Mouse (Mus musculus) intestine, embryonic 14.5 days (tissue): ENCODE measurements around the gene Mss51. TPM values are rescaled to one million over a fixed set of nuclear protein-coding genes. Genes with fewer than 3 reads are reported as not detected.
A peak's percentile ranks its signal among the peaks of the same experiment; 100 is the strongest.

Experiments used
- ATAC-seq: fragments of 200-750 bp; cut with Nextera tagmentation; replicated peaks from 2 replicates; pipeline ENCODE4 v1.8.0; 2017; ENCODE audit warnings: low read depth, moderate number of reproducible peaks, moderate TSS enrichment, moderate library complexity; ENCODE audit not compliant: low FRiP score, low TSS enrichment
- DNase-seq: peaks from one replicate; pipeline ENCODE4 v3.0.0-alpha.2; 2018; ENCODE audit warnings: low spot score
- H3K27ac ChIP-seq: fragments of 300-500 bp; sonication (generic); 2 replicates; pipeline ENCODE4 v1.5.1; 2014; ENCODE audit warnings: low read depth, mild to moderate bottlenecking, control low read depth
- H3K27me3 ChIP-seq: fragments of 300-500 bp; sonication (generic); replicated peaks from 2 replicates; pipeline ENCODE4 v1.6.1; 2014; ENCODE audit warnings: low read length, control low read depth; ENCODE audit not compliant: control insufficient read depth, insufficient read depth
- H3K36me3 ChIP-seq: fragments of 300-500 bp; sonication (generic); 2 replicates; pipeline ENCODE4 v1.6.1; 2014; ENCODE audit warnings: low read length, control low read depth; ENCODE audit not compliant: control insufficient read depth, insufficient read depth
- H3K4me1 ChIP-seq: fragments of 300-500 bp; sonication (generic); replicated peaks from 2 replicates; pipeline ENCODE4 v1.6.1; 2014; ENCODE audit warnings: low read length, control low read depth, mixed read lengths; ENCODE audit not compliant: control insufficient read depth, insufficient read depth
- H3K4me2 ChIP-seq: fragments of 300-500 bp; sonication (generic); 2 replicates; pipeline ENCODE4 v1.6.1; 2014; ENCODE audit warnings: low read length
- H3K4me3 ChIP-seq: fragments of 300-500 bp; sonication (generic); 2 replicates; pipeline ENCODE4 v1.5.1; 2014; ENCODE audit warnings: low read depth, low read length, control low read depth, mixed read lengths
- H3K9ac ChIP-seq: fragments of 300-500 bp; sonication (generic); 2 replicates; pipeline ENCODE4 v1.6.1; 2014; ENCODE audit warnings: mild to moderate bottlenecking, low read length
- H3K9me3 ChIP-seq: fragments of 300-500 bp; sonication (generic); 2 replicates; pipeline ENCODE4 v1.6.1; 2016; ENCODE audit warnings: low read length, control low read depth; ENCODE audit not compliant: control insufficient read depth
- WGBS: fragments of 180-500 bp; shearing (Covaris S2); extraction: QIAGEN DNeasy Blood & Tissue Kit; methylation state at CpG from one replicate; pipeline ENCODE4 v1.1.7; 2014; 5-methylcytosine and 5-hydroxymethylcytosine counted together
- polyA plus RNA-seq: library from polyadenylated mRNA; unstranded; fragments of >200 nt; fragmentation: Nextera tagmentation; extraction: Ambion mirVana; gene quantifications from 2 replicates; pipeline ENCODE4 v1.2.1, GENCODE M21; 2014

Gene Mss51
- 0.95 and 1.0 TPM in 2 replicates for polyA plus RNA-seq

- Histone ChIP-seq H3K9ac (no peak within 1 kb of the TSS), H3K9me3 (no peaks in the 10 kb centered on the region), H3K36me3 (peaks cover 63% of the 10 kb centered on the region), H3K27ac (no peak within 1 kb of the TSS), H3K4me2 (no peak within 1 kb of the TSS), H3K27me3 (no peaks in the 10 kb centered on the region), H3K4me3 (no peak within 1 kb of the TSS), H3K4me1 (no peaks in the 10 kb centered on the region)
- ATAC-seq (no peak), DNase-seq (no peak)
- WGBS = 82% methylated on average over 2 of the region's 2 CpGs
These were observed at the start of gene Mss51 for GRCm38 (mm10) chr14:20496603-20497002. Gene Mss51, minus strand, starts transcription at chr14:20496901.

GRCm38 (mm10) chr14:20546415-20546814 is 49.7 kb upstream of the Mss51 start, which contains the start of gene Ppp3cb:
Gene Ppp3cb, minus strand, starts transcription at chr14:20546573.
- Histone ChIP-seq H3K9me3 (no peaks in the 10 kb centered on the region), H3K4me2 (peak within 1 kb of the TSS; percentile 64), H3K4me1 (peaks cover 12% of the 10 kb centered on the region), H3K9ac (peak within 1 kb of the TSS; percentile 92), H3K4me3 (peak within 1 kb of the TSS; percentile 83), H3K27me3 (no peaks in the 10 kb centered on the region), H3K27ac (peak within 1 kb of the TSS; percentile 98), H3K36me3 (peaks cover 35% of the 10 kb centered on the region)
- ATAC-seq (peak; percentile 94), DNase-seq (peak; percentile 91)
- 1% methylated on average over 28 of the region's 29 CpGs for WGBS

- H3K4me2 ChIP-seq = peak overlapping the region; percentile 64
- H3K36me3 ChIP-seq = peaks cover 28% of the 10 kb centered on the region
- H3K9ac ChIP-seq = peak overlapping the region; percentile 92
- peak; percentile 99 for ATAC-seq
- peaks cover 12% of the 10 kb centered on the region for H3K4me1 ChIP-seq
- peak overlapping the region; percentile 98 for H3K27ac ChIP-seq
- H3K27me3 ChIP-seq = no peaks in the 10 kb centered on the region
- peak overlapping the region; percentile 83 for H3K4me3 ChIP-seq
- no peaks in the 10 kb centered on the region for H3K9me3 ChIP-seq
- DNase-seq = peak; percentile 92
- WGBS = under 1% methylated on average over 60 of the region's 67 CpGs
These were observed 49.0 kb upstream of the Mss51 start for GRCm38 (mm10) chr14:20545529-20546331.

- no peaks in the 10 kb centered on the region for H3K27me3 ChIP-seq
These were observed 48.0 kb upstream of the Mss51 start for GRCm38 (mm10) chr14:20544467-20545411.

GRCm38 (mm10) chr14:20529643-20530042 is 32.9 kb upstream of the Mss51 start:
- ATAC-seq = no peak
- H3K27me3 ChIP-seq = no peaks in the 10 kb centered on the region
- H3K9me3 ChIP-seq = no peaks in the 10 kb centered on the region
- no peak overlapping the region for H3K4me3 ChIP-seq
- H3K4me2 ChIP-seq = no peak overlapping the region
- no peak overlapping the region for H3K27ac ChIP-seq
- no peak for DNase-seq
- peaks cover 19% of the 10 kb centered on the region for H3K36me3 ChIP-seq
- H3K4me1 ChIP-seq = no peaks in the 10 kb centered on the region
- WGBS = 93% methylated on average over 4 of the region's 4 CpGs
- no peak overlapping the region for H3K9ac ChIP-seq

More at GRCm38 (mm10) chr14:20544467-20545411, 48.0 kb upstream of the Mss51 start:
- Histone ChIP-seq H3K36me3 (peaks cover 18% of the 10 kb centered on the region), H3K4me1 (peaks cover 12% of the 10 kb centered on the region), H3K4me3 (peak overlapping the region; percentile 83), H3K9me3 (no peaks in the 10 kb centered on the region), H3K9ac (peak overlapping the region; percentile 92), H3K27ac (no peak overlapping the region), H3K4me2 (peak overlapping the region; percentile 64)
- WGBS = 66% methylated on average over 7 of the region's 7 CpGs
- DNase-seq (no peak), ATAC-seq (no peak)

GRCm38 (mm10) chr14:20520179-20520578 is 23.5 kb upstream of the Mss51 start:
- Histone ChIP-seq H3K4me3 (no peak overlapping the region), H3K4me1 (no peaks in the 10 kb centered on the region), H3K36me3 (peaks cover 58% of the 10 kb centered on the region), H3K4me2 (no peak overlapping the region), H3K9me3 (no peaks in the 10 kb centered on the region), H3K27me3 (no peaks in the 10 kb centered on the region), H3K9ac (no peak overlapping the region), H3K27ac (no peak overlapping the region)
- WGBS = 97% methylated on average over 2 of the region's 2 CpGs
- DNase-seq = no peak
- ATAC-seq = no peak

- Histone ChIP-seq H3K27me3 (no peaks in the 10 kb centered on the region), H3K4me3 (no peak overlapping the region), H3K4me1 (no peaks in the 10 kb centered on the region), H3K9ac (no peak overlapping the region), H3K27ac (no peak overlapping the region), H3K9me3 (no peaks in the 10 kb centered on the region), H3K36me3 (peaks cover 54% of the 10 kb centered on the region), H3K4me2 (no peak overlapping the region)
- ATAC-seq (no peak), DNase-seq (no peak)
- 77% methylated on average over 2 of the region's 2 CpGs for WGBS
These were observed 11.7 kb upstream of the Mss51 start for GRCm38 (mm10) chr14:20508424-20508823.

GRCm38 (mm10) chr14:20502966-20503365 is 6.3 kb upstream of the Mss51 start:
- no peaks in the 10 kb centered on the region for H3K27me3 ChIP-seq
- DNase-seq = no peak

More at GRCm38 (mm10) chr14:20502966-20503365, 6.3 kb upstream of the Mss51 start:
- Histone ChIP-seq H3K4me1 (no peaks in the 10 kb centered on the region), H3K4me2 (no peak overlapping the region), H3K9me3 (no peaks in the 10 kb centered on the region), H3K9ac (no peak overlapping the region), H3K36me3 (peaks cover 46% of the 10 kb centered on the region), H3K27ac (no peak overlapping the region), H3K4me3 (no peak overlapping the region)
- no peak for ATAC-seq
- WGBS = 94% methylated on average over 10 of the region's 10 CpGs
